Mouse (Mus musculus) E14TG2a.4 (cell line): Measurements from ENCODE around the gene I0C0044D17Rik.
A peak's percentile ranks its signal among the peaks of the same experiment; 100 is the strongest.

Experiments used
- H3K27me3 ChIP-seq: 2 replicates; pipeline ENCODE4 v1.6.1; 2014; ENCODE audit warnings: low read length, control low read depth; ENCODE audit not compliant: insufficient read depth
- H3K36me3 ChIP-seq: 2 replicates; pipeline ENCODE4 v1.6.1; 2014; ENCODE audit warnings: low read length, control low read depth; ENCODE audit not compliant: insufficient read depth
- H3K4me1 ChIP-seq: replicated peaks from 2 replicates; pipeline ENCODE4 v1.6.1; 2014; ENCODE audit warnings: low read depth, low read length, control low read depth
- H3K4me3 ChIP-seq: replicated peaks from 2 replicates; pipeline ENCODE4 v1.5.1; 2014; ENCODE audit warnings: mild to moderate bottlenecking, low read length
- H3K9me3 ChIP-seq: 2 replicates; pipeline ENCODE4 v1.6.1; 2014; ENCODE audit warnings: low read length, control low read depth
- CTCF ChIP-seq: conservative IDR thresholded peaks from 2 replicates; pipeline ENCODE4 v1.5.1; 2014; ENCODE audit warnings: low read length
- NANOG ChIP-seq: IDR thresholded peaks from 2 replicates; pipeline ENCODE4 v1.6.1; 2014; ENCODE audit warnings: borderline replicate concordance, low read length, mixed read lengths
- POU5F1 ChIP-seq: IDR thresholded peaks from 2 replicates; pipeline ENCODE4 v1.6.1; 2014; ENCODE audit warnings: low read length, borderline replicate concordance

Gene I0C0044D17Rik

GRCm38 (mm10) chr4:98817184-98817911 is 6.3 kb downstream of the I0C0044D17Rik start, which contains the start of gene Kank4:
Gene Kank4, minus strand, starts transcription at chr4:98817537.
- H3K27me3 ChIP-seq = peaks cover 55% of the 10 kb centered on the region
- peaks cover 43% of the 10 kb centered on the region for H3K4me1 ChIP-seq
- H3K9me3 ChIP-seq = no peaks in the 10 kb centered on the region
- H3K36me3 ChIP-seq = 0 out of 2 replicates have a peak, but pooled peaks cover 4% of the 10 kb centered on the region
- H3K4me3 ChIP-seq = peak within 1 kb of the TSS; percentile 90
- TF ChIP-seq NANOG = no peak
- no peak for TF ChIP-seq CTCF
- TF ChIP-seq POU5F1 = no peak

- TF ChIP-seq NANOG (no peak), POU5F1 (no peak), CTCF (no peak)
- no peaks in the 10 kb centered on the region for H3K9me3 ChIP-seq
- peak overlapping the region; percentile 90 for H3K4me3 ChIP-seq
- peaks cover 55% of the 10 kb centered on the region for H3K27me3 ChIP-seq
- H3K4me1 ChIP-seq = peaks cover 49% of the 10 kb centered on the region
- H3K36me3 ChIP-seq = 0 out of 2 replicates have a peak, but pooled peaks cover 4% of the 10 kb centered on the region
These were observed 6.8 kb downstream of the I0C0044D17Rik start for GRCm38 (mm10) chr4:98816807-98817183.

GRCm38 (mm10) chr4:98806306-98806705 is 17.3 kb downstream of the I0C0044D17Rik start:
- Histone ChIP-seq H3K27me3 (no peaks in the 10 kb centered on the region), H3K4me3 (no peak overlapping the region), H3K4me1 (peaks cover 79% of the 10 kb centered on the region), H3K9me3 (no peaks in the 10 kb centered on the region), H3K36me3 (0 out of 2 replicates have a peak, but pooled peaks cover 4% of the 10 kb centered on the region)
- no peak for TF ChIP-seq POU5F1
- no peak for TF ChIP-seq NANOG
- no peak for TF ChIP-seq CTCF

- no peak for TF ChIP-seq POU5F1
- TF ChIP-seq NANOG = no peak
- no peak for TF ChIP-seq CTCF
- 0 out of 2 replicates have a peak overlapping the region, but pooled peaks have one; percentile 8 for H3K4me3 ChIP-seq
- peaks cover 80% of the 10 kb centered on the region for H3K4me1 ChIP-seq
These were observed 18.2 kb downstream of the I0C0044D17Rik start for GRCm38 (mm10) chr4:98805291-98806048.

GRCm38 (mm10) chr4:98804476-98805134 is 19.0 kb downstream of the I0C0044D17Rik start:
- 0 out of 2 replicates have a peak overlapping the region, but pooled peaks have one; percentile 8 for H3K4me3 ChIP-seq
- peaks cover 86% of the 10 kb centered on the region for H3K4me1 ChIP-seq
- no peaks in the 10 kb centered on the region for H3K9me3 ChIP-seq
- H3K36me3 ChIP-seq = 0 out of 2 replicates have a peak, but pooled peaks cover 4% of the 10 kb centered on the region
- no peaks in the 10 kb centered on the region for H3K27me3 ChIP-seq
- TF ChIP-seq NANOG = no peak
- TF ChIP-seq CTCF = no peak
- TF ChIP-seq POU5F1 = no peak

More at GRCm38 (mm10) chr4:98805291-98806048, 18.2 kb downstream of the I0C0044D17Rik start:
- Histone ChIP-seq H3K27me3 (no peaks in the 10 kb centered on the region), H3K9me3 (no peaks in the 10 kb centered on the region), H3K36me3 (0 out of 2 replicates have a peak, but pooled peaks cover 4% of the 10 kb centered on the region)

- TF ChIP-seq POU5F1 (no peak), CTCF (no peak), NANOG (no peak)
- Histone ChIP-seq H3K27me3 (no peaks in the 10 kb centered on the region), H3K4me1 (peaks cover 72% of the 10 kb centered on the region), H3K4me3 (no peak overlapping the region), H3K9me3 (no peaks in the 10 kb centered on the region), H3K36me3 (0 out of 2 replicates have a peak, but pooled peaks cover 4% of the 10 kb centered on the region)
These were observed 21.9 kb downstream of the I0C0044D17Rik start for GRCm38 (mm10) chr4:98801775-98802174.

GRCm38 (mm10) chr4:98800824-98801223 is 22.8 kb downstream of the I0C0044D17Rik start:
- Histone ChIP-seq H3K36me3 (peaks cover 8% of the 10 kb centered on the region; the same call in 1 of the 2 replicates), H3K4me3 (no peak overlapping the region), H3K27me3 (no peaks in the 10 kb centered on the region), H3K4me1 (peaks cover 73% of the 10 kb centered on the region), H3K9me3 (no peaks in the 10 kb centered on the region)
- TF ChIP-seq POU5F1 (no peak), CTCF (no peak), NANOG (no peak)
